Mouse (Mus musculus) limb, embryonic 13.5 days (tissue): ENCODE results near the gene Ppfibp1. TPM values are rescaled to one million over a fixed set of nuclear protein-coding genes. Genes with fewer than 3 reads are reported as not detected.

Source experiments
- ATAC-seq: fragments of 200-750 bp; cut with Nextera tagmentation; 2 replicates; pipeline ENCODE4 v1.8.0; 2017; ENCODE audit warnings: low read depth, moderate number of reproducible peaks, moderate TSS enrichment; ENCODE audit not compliant: low FRiP score
- H3K27ac ChIP-seq: fragments of 300-500 bp; sonication (generic); 2 replicates; pipeline ENCODE4 v1.5.1; 2015; ENCODE audit warnings: inconsistent platforms, mild to moderate bottlenecking, moderate library complexity
- H3K27me3 ChIP-seq: fragments of 300-500 bp; sonication (generic); 2 replicates; pipeline ENCODE4 v1.6.1; 2015; ENCODE audit warnings: mild to moderate bottlenecking, inconsistent platforms
- H3K36me3 ChIP-seq: fragments of 300-500 bp; sonication (generic); 2 replicates; pipeline ENCODE4 v1.6.1; 2015; ENCODE audit warnings: inconsistent platforms, mild to moderate bottlenecking, moderate library complexity
- H3K4me1 ChIP-seq: fragments of 300-500 bp; sonication (generic); 2 replicates; pipeline ENCODE4 v1.6.1; 2015; ENCODE audit warnings: inconsistent platforms
- H3K4me2 ChIP-seq: fragments of 300-500 bp; sonication (generic); replicated peaks from 2 replicates; pipeline ENCODE4 v1.6.1; 2015; ENCODE audit warnings: inconsistent platforms, mild to moderate bottlenecking, moderate library complexity
- H3K4me3 ChIP-seq: fragments of 300-500 bp; sonication (generic); 2 replicates; pipeline ENCODE4 v1.5.1; 2015; ENCODE audit warnings: moderate library complexity, mild to moderate bottlenecking, inconsistent platforms
- H3K9ac ChIP-seq: fragments of 300-500 bp; sonication (generic); 2 replicates; pipeline ENCODE4 v1.6.1; 2015; ENCODE audit warnings: mild to moderate bottlenecking, inconsistent platforms
- H3K9me3 ChIP-seq: fragments of 300-500 bp; sonication (generic); 2 replicates; pipeline ENCODE4 v1.6.1; 2016; ENCODE audit warnings: inconsistent platforms
- WGBS: fragments of 180-500 bp; shearing (Covaris S2); methylation state at CpG from one replicate; pipeline ENCODE4 v1.1.7; 2015; 5-methylcytosine and 5-hydroxymethylcytosine counted together
- polyA plus RNA-seq: library from polyadenylated mRNA; unstranded; fragments of >200 nt; fragmentation: Nextera tagmentation; extraction: Ambion mirVana; gene quantifications from 2 replicates; pipeline ENCODE4 v1.2.1, GENCODE M21; 2015

The Ppfibp1 gene
- polyA plus RNA-seq, 1 experiment from 2014 or later: 68.5 TPM

DNA sequence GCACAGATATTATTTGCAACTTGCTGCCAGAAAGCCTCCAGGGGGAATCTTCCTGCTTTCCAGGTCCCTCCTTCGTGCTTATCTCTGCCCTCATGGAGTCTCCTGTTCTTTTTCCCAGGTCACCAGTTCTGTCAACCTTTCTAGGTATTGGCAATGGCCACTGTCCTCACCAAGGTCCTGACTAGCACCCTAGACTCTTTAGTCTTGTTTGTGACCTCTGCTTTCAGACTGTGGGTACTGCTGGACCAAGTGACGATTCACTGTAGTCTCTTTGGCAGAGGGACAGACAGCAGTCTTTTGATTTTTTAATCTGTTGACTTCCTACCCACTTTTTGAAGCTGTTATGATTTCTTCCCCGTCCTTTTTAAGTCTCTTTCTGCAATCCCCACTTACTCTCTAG lies 39.8 kb downstream of the Ppfibp1 start:
- no peak overlapping the region for H3K4me2 ChIP-seq
- H3K27me3 ChIP-seq: no peaks in the 10 kb centered on the region
- no peak for ATAC-seq
- peak overlapping the region; percentile 18; the same call in 1 of the 2 replicates for H3K27ac ChIP-seq
- no peaks in the 10 kb centered on the region for H3K36me3 ChIP-seq
- no peak overlapping the region for H3K9ac ChIP-seq
- 58% methylated on average over 3 of the region's 3 CpGs for WGBS
- peaks cover 50% of the 10 kb centered on the region for H3K4me1 ChIP-seq
- H3K9me3 ChIP-seq: no peaks in the 10 kb centered on the region
- no peak overlapping the region for H3K4me3 ChIP-seq

GRCm38 (mm10) chr6:146929031-146929430 lies 40.7 kb downstream of the Ppfibp1 start:
- Histone ChIP-seq H3K36me3 (no peaks in the 10 kb centered on the region), H3K27ac (no peak overlapping the region), H3K9ac (no peak overlapping the region), H3K27me3 (no peaks in the 10 kb centered on the region), H3K9me3 (no peaks in the 10 kb centered on the region), H3K4me1 (peaks cover 54% of the 10 kb centered on the region), H3K4me3 (no peak overlapping the region), H3K4me2 (no peak overlapping the region)
- ATAC-seq: no peak
- WGBS: 64% methylated on average over 2 of the region's 2 CpGs

DNA sequence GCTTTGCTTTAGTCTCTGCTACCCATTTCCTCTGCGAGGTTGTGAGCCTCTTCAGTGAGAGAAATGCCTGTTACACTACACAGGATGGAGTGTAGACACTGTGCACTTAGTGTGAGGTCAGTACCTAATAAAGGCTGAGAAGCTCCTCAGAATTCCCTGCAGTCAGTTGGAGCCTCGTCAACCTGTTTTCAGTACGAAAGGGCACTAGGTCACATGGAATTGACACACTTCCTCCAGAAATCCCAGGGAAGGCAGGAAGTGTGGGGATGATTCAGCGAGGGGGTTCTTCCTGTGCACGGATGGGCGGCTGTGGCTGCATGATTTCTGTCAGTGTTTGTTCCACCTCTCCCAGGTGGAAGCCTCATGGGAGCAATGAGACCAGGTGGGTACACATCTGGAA lies 44.8 kb downstream of the Ppfibp1 start:
- H3K27me3 ChIP-seq: no peaks in the 10 kb centered on the region
- H3K4me1 ChIP-seq: peaks cover 45% of the 10 kb centered on the region
- no peaks in the 10 kb centered on the region for H3K36me3 ChIP-seq
- WGBS: 31% methylated on average over 6 of the region's 6 CpGs
- H3K4me2 ChIP-seq: no peak overlapping the region
- H3K4me3 ChIP-seq: no peak overlapping the region
- no peak overlapping the region for H3K9ac ChIP-seq
- 0 out of 2 replicates have a peak, but pooled peaks have one; percentile 55 for ATAC-seq
- no peaks in the 10 kb centered on the region for H3K9me3 ChIP-seq
- peak overlapping the region; percentile 66; the same call in 1 of the 2 replicates for H3K27ac ChIP-seq

- peaks cover 11% of the 10 kb centered on the region for H3K36me3 ChIP-seq
- H3K9me3 ChIP-seq: no peaks in the 10 kb centered on the region
- H3K4me3 ChIP-seq: no peak overlapping the region
- H3K27me3 ChIP-seq: no peaks in the 10 kb centered on the region
- no peak overlapping the region; the same call in 1 of the 2 replicates for H3K27ac ChIP-seq
- ATAC-seq: no peak
- H3K9ac ChIP-seq: no peak overlapping the region
- no peak overlapping the region for H3K4me2 ChIP-seq
- 62% methylated on average over 3 of the region's 6 CpGs for whole genome bisulfite sequencing
- H3K4me1 ChIP-seq: peaks cover 43% of the 10 kb centered on the region
Observed at GRCm38 (mm10) chr6:146935957-146936356, 47.7 kb downstream of the Ppfibp1 start.

GRCm38 (mm10) chr6:146939026-146939425 lies 50.7 kb downstream of the Ppfibp1 start:
- Histone ChIP-seq H3K36me3 (peaks cover 11% of the 10 kb centered on the region), H3K4me2 (no peak overlapping the region), H3K4me1 (peaks cover 27% of the 10 kb centered on the region; the same call in 1 of the 2 replicates), H3K9ac (no peak overlapping the region), H3K27me3 (no peaks in the 10 kb centered on the region), H3K9me3 (no peaks in the 10 kb centered on the region), H3K4me3 (no peak overlapping the region), H3K27ac (no peak overlapping the region)
- no peak for ATAC-seq
- 79% methylated on average over 8 of the region's 8 CpGs for WGBS

DNA sequence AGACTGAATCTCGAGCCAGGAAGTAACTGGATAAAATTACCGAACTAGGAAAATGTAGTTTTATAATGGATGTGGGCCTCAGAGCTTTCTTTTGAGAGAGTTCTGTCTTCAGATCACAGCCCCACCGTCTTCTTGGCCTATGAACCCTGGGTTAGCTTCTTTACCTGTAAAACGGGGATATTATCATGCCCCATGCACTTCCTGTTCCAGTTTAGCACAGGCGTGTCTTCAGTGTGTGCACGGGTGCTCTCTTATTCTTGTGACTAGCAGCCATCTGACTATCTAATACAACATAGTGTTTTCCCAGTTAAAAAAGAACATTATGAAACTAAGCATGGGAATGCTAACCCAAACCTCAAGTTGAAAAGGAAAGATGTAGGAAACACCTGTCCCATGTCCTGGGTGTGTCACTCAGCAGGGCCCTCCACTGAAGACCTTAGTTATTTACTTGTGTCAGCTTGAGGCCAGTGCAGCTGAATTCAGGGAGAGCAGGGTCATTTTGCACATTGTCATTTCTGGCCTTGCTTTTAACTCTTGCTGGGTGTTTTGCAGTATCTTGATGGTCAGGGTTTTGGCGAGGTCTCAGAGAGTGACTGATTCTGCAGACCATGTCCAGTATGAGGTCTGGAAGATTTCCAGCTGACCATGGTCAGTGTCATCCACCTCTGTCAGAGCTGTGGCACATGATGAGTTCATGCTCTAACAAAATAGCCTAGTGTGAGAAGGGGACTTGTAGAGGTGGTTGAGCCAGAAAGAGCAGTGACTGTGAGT lies 53.4 kb downstream of the Ppfibp1 start:
- 80% methylated on average over 7 of the region's 7 CpGs for WGBS
- no peak for ATAC-seq

GRCm38 (mm10) chr6:146944009-146944408 lies 55.7 kb downstream of the Ppfibp1 start:
- Histone ChIP-seq H3K9me3 (no peaks in the 10 kb centered on the region), H3K4me2 (no peak overlapping the region), H3K36me3 (peaks cover 9% of the 10 kb centered on the region), H3K9ac (no peak overlapping the region), H3K4me1 (peaks cover 46% of the 10 kb centered on the region), H3K27me3 (no peaks in the 10 kb centered on the region), H3K27ac (no peak overlapping the region), H3K4me3 (no peak overlapping the region)
- no peak for ATAC-seq

More for the DNA sequence above, 53.4 kb downstream of the Ppfibp1 start:
- no peak overlapping the region for H3K9ac ChIP-seq
- H3K27ac ChIP-seq: no peak overlapping the region
- peaks cover 32% of the 10 kb centered on the region for H3K4me1 ChIP-seq
- no peaks in the 10 kb centered on the region for H3K9me3 ChIP-seq
- peaks cover 11% of the 10 kb centered on the region for H3K36me3 ChIP-seq
- no peak overlapping the region for H3K4me3 ChIP-seq
- H3K4me2 ChIP-seq: no peak overlapping the region
- H3K27me3 ChIP-seq: no peaks in the 10 kb centered on the region

DNA sequence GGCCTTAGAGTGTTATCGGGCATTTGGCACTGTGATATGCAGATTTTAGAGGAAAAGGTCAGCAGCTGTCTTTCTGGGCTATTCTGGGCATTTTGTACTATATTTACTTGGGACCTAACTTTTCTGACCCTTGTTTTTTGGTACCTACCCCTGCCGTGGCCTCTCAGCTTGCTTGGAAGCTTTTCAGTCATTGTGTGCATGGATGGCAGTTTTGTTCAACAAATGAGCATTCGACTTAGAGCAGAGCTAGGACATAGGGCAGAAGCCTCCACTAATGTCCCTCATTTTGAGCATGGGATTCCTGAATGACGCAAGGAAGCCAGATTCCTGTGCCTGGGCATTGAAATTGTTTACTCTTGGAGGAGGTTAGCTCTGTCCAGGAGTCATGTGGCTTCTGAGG lies 56.5 kb downstream of the Ppfibp1 start:
- Histone ChIP-seq H3K9ac (no peak overlapping the region), H3K4me2 (no peak overlapping the region), H3K27ac (no peak overlapping the region), H3K9me3 (no peaks in the 10 kb centered on the region), H3K4me3 (no peak overlapping the region), H3K36me3 (peaks cover under 1% of the 10 kb centered on the region; the same call in 1 of the 2 replicates), H3K27me3 (no peaks in the 10 kb centered on the region), H3K4me1 (peaks cover 47% of the 10 kb centered on the region)
- ATAC-seq: no peak
- 76% methylated on average over 4 of the region's 4 CpGs for WGBS

DNA sequence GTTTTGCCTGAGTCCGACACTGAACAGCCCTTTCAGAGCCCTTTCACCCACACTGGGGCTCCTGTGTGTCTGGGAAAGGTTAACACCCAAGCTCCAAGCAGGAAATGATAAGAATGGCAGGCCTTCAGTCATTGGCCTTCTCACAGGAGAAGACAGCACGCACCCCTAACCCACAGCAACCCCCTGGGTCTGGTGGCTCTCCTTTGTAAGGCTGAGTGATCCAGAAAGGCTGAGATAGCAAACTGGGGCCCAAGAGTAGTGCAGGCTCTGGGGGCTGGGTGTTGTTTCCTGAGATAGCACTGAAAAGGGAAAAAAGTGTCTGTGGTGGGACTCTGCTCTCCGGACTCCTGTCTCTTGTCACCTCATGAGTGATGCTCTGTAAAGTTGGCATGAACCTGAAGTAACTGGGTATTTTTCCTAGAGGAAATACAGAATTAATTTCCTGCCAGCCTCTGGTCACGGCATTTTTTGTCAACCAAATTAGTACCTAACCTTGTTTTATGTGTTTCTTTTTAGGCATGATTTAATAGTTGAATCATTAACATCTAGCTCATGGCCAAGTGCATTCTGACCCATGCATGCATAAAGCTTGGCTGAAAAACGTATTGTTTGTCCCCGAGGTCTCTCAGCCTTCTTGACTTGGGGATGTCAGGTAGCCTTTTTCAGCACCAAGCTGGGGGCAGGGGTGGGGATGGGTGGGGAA lies 58.2 kb downstream of the Ppfibp1 start:
- Histone ChIP-seq H3K9ac (no peak overlapping the region), H3K27me3 (no peaks in the 10 kb centered on the region), H3K9me3 (no peaks in the 10 kb centered on the region), H3K36me3 (no peaks in the 10 kb centered on the region), H3K27ac (no peak overlapping the region), H3K4me2 (no peak overlapping the region), H3K4me1 (peaks cover 52% of the 10 kb centered on the region), H3K4me3 (no peak overlapping the region)
- ATAC-seq: no peak
- WGBS: 68% methylated on average over 6 of the region's 6 CpGs

- H3K27ac ChIP-seq: no peak overlapping the region
- H3K4me2 ChIP-seq: no peak overlapping the region
- H3K27me3 ChIP-seq: no peaks in the 10 kb centered on the region
- no peak overlapping the region for H3K9ac ChIP-seq
- no peaks in the 10 kb centered on the region for H3K36me3 ChIP-seq
- ATAC-seq: no peak; the same call in 1 of the 2 replicates
- no peak overlapping the region for H3K4me3 ChIP-seq
- no peaks in the 10 kb centered on the region for H3K9me3 ChIP-seq
- 72% methylated on average over 4 of the region's 4 CpGs for WGBS
- peaks cover 52% of the 10 kb centered on the region for H3K4me1 ChIP-seq
Observed at GRCm38 (mm10) chr6:146947186-146947585, 58.9 kb downstream of the Ppfibp1 start.

GRCm38 (mm10) chr6:146949682-146950453 lies 61.6 kb downstream of the Ppfibp1 start:
- no peak for ATAC-seq
- Histone ChIP-seq H3K27ac (peak overlapping the region; percentile 39; the same call in 1 of the 2 replicates), H3K4me2 (no peak overlapping the region), H3K4me3 (no peak overlapping the region), H3K27me3 (no peaks in the 10 kb centered on the region), H3K36me3 (no peaks in the 10 kb centered on the region), H3K4me1 (peaks cover 54% of the 10 kb centered on the region), H3K9ac (no peak overlapping the region), H3K9me3 (no peaks in the 10 kb centered on the region)
- 66% methylated on average over 10 of the region's 10 CpGs for WGBS

DNA sequence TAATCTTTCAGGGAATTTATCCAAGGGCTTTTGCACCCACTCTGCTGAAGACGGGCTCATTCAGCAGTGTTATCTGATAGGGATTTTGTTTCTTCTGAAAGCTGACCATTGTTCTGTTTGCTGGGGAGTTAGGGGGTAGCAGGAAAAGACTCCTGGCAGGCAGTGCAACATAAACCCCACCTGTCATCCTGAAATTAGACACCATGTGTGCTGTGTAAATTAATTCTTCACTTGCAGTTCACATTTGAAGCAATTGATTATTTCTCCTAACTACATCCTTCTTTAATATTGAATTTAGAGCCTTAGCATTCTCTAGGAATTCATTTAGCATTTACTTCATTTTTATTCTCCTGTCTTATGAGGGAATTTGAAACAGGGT lies 62.2 kb downstream of the Ppfibp1 start:
- Histone ChIP-seq H3K4me2 (no peak overlapping the region), H3K36me3 (no peaks in the 10 kb centered on the region), H3K9me3 (no peaks in the 10 kb centered on the region), H3K4me3 (no peak overlapping the region), H3K27me3 (no peaks in the 10 kb centered on the region), H3K27ac (no peak overlapping the region), H3K9ac (no peak overlapping the region), H3K4me1 (peaks cover 51% of the 10 kb centered on the region)
- WGBS: 21% methylated on average over 1 of the region's 1 CpGs
- no peak for ATAC-seq
